Mouse (Mus musculus) E14TG2a.4 (cell line): ENCODE measurements around the gene Map3k11.

Experiments used
- H3K27me3 ChIP-seq: 2 replicates; pipeline ENCODE4 v1.6.1; 2014; ENCODE audit warnings: low read length, control low read depth; ENCODE audit not compliant: insufficient read depth
- H3K36me3 ChIP-seq: 2 replicates; pipeline ENCODE4 v1.6.1; 2014; ENCODE audit warnings: low read length, control low read depth; ENCODE audit not compliant: insufficient read depth
- H3K4me1 ChIP-seq: replicated peaks from 2 replicates; pipeline ENCODE4 v1.6.1; 2014; ENCODE audit warnings: low read depth, low read length, control low read depth
- H3K4me3 ChIP-seq: replicated peaks from 2 replicates; pipeline ENCODE4 v1.5.1; 2014; ENCODE audit warnings: mild to moderate bottlenecking, low read length
- H3K9me3 ChIP-seq: 2 replicates; pipeline ENCODE4 v1.6.1; 2014; ENCODE audit warnings: low read length, control low read depth
- CTCF ChIP-seq: conservative IDR thresholded peaks from 2 replicates; pipeline ENCODE4 v1.5.1; 2014; ENCODE audit warnings: low read length
- NANOG ChIP-seq: IDR thresholded peaks from 2 replicates; pipeline ENCODE4 v1.6.1; 2014; ENCODE audit warnings: borderline replicate concordance, low read length, mixed read lengths
- POU5F1 ChIP-seq: IDR thresholded peaks from 2 replicates; pipeline ENCODE4 v1.6.1; 2014; ENCODE audit warnings: low read length, borderline replicate concordance

The Map3k11 gene

DNA sequence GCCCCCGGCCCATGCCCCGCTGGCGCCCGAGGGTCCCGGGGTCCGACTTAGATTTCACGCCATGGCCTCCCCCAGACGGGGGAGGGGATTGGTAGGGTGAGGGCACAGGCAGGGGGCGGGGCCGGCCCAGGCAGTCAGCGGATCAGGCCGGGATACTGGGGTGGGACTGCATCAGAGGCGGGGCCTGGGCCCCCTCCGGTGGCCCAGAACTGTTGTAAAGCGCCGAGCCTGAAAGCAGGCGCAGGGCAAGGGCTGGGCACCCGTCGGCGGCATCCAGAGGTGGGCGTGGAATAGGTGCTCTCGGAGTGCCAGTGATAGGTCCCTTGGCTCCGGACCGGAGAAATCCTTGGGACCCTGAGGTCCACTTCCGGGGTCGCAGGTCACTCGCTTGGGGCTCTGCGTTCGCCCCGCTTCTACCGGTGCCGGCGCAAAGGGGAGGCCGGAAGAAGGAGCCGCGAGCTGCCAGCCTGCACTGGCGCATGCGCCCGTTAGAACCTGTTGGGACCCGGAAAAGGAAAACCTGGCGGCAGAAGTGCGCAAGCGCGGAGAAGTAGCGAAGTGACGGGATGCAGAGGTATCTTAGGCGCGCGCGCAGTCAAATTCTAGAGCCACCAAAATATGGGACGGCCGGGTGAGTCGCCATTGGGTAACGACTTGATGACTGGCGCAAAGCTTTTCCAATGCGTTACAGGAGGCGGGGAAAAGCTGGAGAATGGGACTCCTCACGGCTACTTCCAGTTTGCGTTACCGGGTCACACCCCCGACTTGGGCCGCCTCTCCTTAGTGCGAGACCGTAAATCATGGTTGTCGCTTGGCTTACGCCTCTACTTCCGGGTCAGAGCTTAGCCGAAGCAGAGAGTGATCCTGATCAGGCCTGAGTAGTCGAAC lies at the start of gene Map3k11, which contains the start of gene Pcnx3:
Gene Map3k11, plus strand, starts transcription at position 543 of the 888 bp plus-strand sequence.
Gene Pcnx3, minus strand, starts transcription at position 709 of the 888 bp plus-strand sequence.
- no peak for TF ChIP-seq NANOG
- Histone ChIP-seq H3K9me3 (no peaks in the 10 kb centered on the region), H3K4me3 (peak within 1 kb of the TSS; percentile 96), H3K4me1 (peaks cover 77% of the 10 kb centered on the region), H3K27me3 (no peaks in the 10 kb centered on the region), H3K36me3 (peaks cover 68% of the 10 kb centered on the region)

DNA sequence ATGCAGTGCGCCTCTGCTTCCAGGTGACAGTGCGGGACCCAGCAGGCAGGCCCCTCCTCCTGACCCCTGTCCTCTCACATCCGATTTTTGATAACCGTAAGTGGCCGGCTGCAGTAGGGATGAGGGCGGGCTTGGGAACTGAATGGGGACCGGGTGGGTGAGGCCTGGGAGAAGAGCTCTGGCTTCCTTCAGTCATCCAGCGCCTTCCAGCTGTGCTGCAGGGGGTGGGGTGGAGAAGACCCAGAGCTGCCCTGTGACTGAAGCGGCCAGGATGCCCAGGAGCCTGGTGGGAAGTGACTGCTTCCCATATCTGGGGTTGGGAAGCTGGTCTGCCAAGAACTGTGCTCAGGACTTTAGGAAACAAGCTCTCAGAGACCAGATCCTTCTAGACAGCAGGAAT lies 48.2 kb upstream of the Map3k11 start:
- no peaks in the 10 kb centered on the region for H3K9me3 ChIP-seq
- peaks cover 69% of the 10 kb centered on the region for H3K36me3 ChIP-seq
- H3K27me3 ChIP-seq: no peaks in the 10 kb centered on the region
- no peak for TF ChIP-seq CTCF
- peaks cover 55% of the 10 kb centered on the region for H3K4me1 ChIP-seq
- H3K4me3 ChIP-seq: peak overlapping the region; percentile 62

DNA sequence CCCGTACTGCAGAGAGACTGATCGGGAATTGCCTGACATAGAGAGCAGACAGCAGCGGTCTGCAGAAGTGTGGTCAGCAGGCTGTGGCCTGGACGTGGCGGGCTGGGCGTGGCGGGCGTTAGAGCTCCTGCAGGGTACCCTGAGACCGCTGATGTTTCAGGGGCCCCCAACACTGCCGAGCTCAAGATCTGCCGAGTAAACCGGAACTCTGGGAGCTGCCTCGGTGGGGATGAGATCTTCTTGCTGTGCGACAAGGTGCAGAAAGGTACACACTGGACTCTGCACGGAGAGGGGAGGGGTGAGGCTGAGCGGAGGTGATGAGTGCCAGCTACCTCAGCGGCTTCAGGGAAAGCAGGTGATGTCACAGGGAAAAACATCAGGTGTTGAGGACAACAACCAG lies 47.5 kb upstream of the Map3k11 start:
- Histone ChIP-seq H3K4me1 (peaks cover 48% of the 10 kb centered on the region), H3K27me3 (no peaks in the 10 kb centered on the region), H3K36me3 (peaks cover 76% of the 10 kb centered on the region), H3K9me3 (no peaks in the 10 kb centered on the region), H3K4me3 (peak overlapping the region; percentile 62)
- TF ChIP-seq POU5F1 (no peak), CTCF (no peak), NANOG (no peak)

DNA sequence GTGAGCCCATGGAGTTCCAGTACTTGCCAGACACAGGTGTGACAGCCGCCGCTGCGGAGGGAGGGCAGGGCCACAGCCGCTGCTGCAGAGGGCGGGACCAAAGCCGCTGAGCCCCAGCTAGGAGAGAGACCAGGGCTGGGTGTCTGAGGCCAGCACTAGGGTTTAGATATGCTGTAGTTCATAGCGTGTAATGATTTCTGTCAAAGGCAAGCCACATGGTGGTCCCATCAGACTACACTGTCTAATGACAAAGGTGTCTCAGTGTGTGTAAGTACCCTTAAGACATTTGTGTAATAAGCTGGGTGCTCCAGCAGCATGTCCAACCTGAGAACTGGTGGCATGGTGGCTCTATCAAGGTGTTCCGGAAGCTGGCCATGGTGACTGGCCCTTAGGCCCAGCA lies 46.9 kb upstream of the Map3k11 start:
- Histone ChIP-seq H3K4me1 (peaks cover 43% of the 10 kb centered on the region), H3K4me3 (peak overlapping the region; percentile 62), H3K36me3 (peaks cover 81% of the 10 kb centered on the region), H3K9me3 (no peaks in the 10 kb centered on the region), H3K27me3 (no peaks in the 10 kb centered on the region)
- TF ChIP-seq CTCF: no peak
- TF ChIP-seq NANOG: no peak
- no peak for TF ChIP-seq POU5F1

DNA sequence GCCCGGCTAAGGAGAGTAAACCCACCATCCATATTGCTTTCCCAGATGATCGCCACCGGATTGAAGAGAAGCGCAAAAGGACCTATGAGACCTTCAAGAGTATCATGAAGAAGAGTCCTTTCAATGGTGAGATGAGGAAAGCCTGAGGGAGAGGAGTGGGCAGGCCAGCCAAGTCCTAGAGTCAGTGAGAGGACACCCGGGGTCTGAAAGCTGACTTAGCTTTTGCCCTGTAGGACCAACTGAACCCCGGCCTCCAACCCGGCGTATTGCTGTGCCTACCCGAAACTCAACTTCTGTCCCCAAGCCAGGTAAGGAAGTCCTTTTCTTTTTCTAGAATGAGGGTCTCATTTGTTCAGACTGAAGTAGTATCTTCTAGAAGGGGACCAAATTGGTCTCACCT lies 43.3 kb upstream of the Map3k11 start:
- TF ChIP-seq POU5F1: no peak
- TF ChIP-seq CTCF: no peak
- no peak for TF ChIP-seq NANOG

DNA sequence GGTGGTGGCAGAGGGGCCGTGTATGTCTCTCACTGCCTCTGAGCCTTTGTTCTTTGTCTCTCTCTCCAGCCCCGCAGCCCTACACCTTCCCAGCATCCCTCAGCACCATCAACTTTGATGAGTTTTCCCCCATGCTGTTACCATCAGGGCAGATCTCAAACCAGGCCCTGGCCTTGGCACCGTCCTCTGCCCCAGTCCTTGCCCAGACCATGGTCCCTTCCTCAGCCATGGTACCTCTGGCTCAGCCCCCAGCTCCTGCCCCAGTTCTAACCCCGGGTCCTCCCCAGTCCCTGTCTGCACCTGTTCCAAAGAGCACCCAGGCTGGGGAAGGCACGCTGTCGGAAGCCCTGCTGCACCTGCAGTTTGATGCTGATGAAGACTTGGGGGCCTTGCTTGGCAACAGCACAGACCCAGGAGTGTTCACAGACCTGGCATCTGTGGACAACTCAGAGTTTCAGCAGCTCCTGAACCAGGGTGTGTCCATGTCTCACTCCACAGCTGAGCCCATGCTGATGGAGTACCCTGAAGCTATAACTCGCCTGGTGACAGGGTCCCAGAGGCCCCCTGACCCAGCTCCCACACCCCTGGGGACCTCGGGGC lies 41.7 kb upstream of the Map3k11 start:
- peaks cover 49% of the 10 kb centered on the region for H3K4me1 ChIP-seq
- H3K9me3 ChIP-seq: no peaks in the 10 kb centered on the region
- H3K36me3 ChIP-seq: peaks cover 70% of the 10 kb centered on the region
- no peaks in the 10 kb centered on the region for H3K27me3 ChIP-seq
- no peak for TF ChIP-seq CTCF
- TF ChIP-seq NANOG: no peak
- no peak for TF ChIP-seq POU5F1
- no peak overlapping the region for H3K4me3 ChIP-seq

More for the DNA sequence above, 43.3 kb upstream of the Map3k11 start:
- Histone ChIP-seq H3K27me3 (no peaks in the 10 kb centered on the region), H3K4me3 (no peak overlapping the region), H3K9me3 (no peaks in the 10 kb centered on the region), H3K4me1 (peaks cover 50% of the 10 kb centered on the region), H3K36me3 (peaks cover 74% of the 10 kb centered on the region)

DNA sequence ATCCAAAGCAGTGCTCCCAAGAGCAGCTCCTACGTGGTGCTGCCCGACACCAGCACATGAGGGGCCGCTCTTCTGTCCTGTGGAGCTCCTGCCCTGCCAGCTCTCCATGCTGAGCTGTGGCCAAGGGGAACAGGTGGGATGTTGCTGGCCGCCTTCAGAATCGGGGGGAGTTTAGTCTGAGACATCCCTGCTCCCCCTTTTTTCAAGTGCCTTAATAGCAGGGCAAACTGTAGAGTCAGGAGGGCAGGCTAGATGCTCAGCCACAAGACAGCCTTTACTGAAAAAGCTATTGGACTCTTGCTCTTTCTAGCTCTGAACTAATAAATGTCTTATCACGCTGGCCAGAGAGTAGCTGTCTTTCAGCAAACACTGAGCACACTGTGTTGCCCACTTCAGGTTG lies 40.8 kb upstream of the Map3k11 start:
- peaks cover 58% of the 10 kb centered on the region for H3K4me1 ChIP-seq
- no peaks in the 10 kb centered on the region for H3K27me3 ChIP-seq
- H3K9me3 ChIP-seq: no peaks in the 10 kb centered on the region
- H3K36me3 ChIP-seq: peaks cover 64% of the 10 kb centered on the region
- H3K4me3 ChIP-seq: 0 out of 2 replicates have a peak overlapping the region, but pooled peaks have one; percentile 8
- TF ChIP-seq NANOG: no peak
- TF ChIP-seq POU5F1: no peak
- no peak for TF ChIP-seq CTCF

DNA sequence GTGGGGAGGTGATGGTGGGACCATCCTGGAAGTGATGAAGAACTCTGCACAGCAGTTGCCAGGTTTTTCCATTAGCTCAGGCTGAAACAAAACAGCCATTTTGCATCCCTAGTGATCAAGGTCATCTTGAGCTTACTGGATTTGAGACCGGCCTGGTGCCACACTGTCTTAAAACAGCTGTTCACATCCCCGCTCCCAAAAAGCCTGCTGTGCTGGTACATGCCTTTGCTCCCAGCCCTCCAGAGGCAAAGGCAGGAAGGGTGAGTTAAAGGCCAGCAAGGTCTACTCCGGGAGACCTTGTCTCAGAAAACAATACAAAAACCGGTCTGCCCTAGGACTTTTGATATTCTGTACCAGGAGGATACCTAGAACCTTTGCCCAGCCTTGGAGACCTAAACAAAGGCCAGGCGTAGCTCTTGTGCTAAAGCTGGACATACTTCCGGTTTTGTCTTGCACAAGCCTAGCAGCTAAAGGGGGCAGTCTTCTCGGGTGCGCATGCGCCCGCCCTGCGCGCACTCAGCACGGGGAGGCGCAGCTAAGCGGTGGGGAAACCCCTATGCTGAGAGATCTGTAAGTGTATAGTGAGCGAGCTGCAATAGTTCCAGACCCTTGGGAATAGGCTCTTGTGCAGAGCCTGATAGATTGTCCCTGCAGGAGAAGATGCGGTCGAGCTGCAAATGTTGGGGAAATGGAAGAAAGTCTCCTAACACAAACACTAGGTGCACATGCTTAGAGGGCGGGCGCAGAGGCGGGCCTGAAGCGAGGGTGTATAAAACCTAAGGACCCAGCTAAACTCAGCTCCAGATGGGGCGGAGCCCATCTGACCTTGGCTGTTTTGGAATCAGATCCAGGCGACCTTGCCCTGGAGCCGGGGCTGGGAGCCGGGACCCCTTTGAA lies 39.9 kb upstream of the Map3k11 start:
- TF ChIP-seq POU5F1 (no peak), CTCF (no peak), NANOG (no peak)
- H3K9me3 ChIP-seq: no peaks in the 10 kb centered on the region
- peaks cover 61% of the 10 kb centered on the region for H3K4me1 ChIP-seq
- peaks cover 57% of the 10 kb centered on the region for H3K36me3 ChIP-seq
- H3K27me3 ChIP-seq: 0 out of 2 replicates have a peak, but pooled peaks cover 3% of the 10 kb centered on the region
- H3K4me3 ChIP-seq: peak overlapping the region; percentile 66
